Mouse (Mus musculus): ENCODE results near the gene Cul3. TPM values are rescaled to one million over a fixed set of nuclear protein-coding genes. Genes with fewer than 3 reads are reported as not detected.

Cul3 gene
- total and polyA plus RNA-seq, 3 experiments, result 3.2 to 167 (median 103) TPM

DNA sequence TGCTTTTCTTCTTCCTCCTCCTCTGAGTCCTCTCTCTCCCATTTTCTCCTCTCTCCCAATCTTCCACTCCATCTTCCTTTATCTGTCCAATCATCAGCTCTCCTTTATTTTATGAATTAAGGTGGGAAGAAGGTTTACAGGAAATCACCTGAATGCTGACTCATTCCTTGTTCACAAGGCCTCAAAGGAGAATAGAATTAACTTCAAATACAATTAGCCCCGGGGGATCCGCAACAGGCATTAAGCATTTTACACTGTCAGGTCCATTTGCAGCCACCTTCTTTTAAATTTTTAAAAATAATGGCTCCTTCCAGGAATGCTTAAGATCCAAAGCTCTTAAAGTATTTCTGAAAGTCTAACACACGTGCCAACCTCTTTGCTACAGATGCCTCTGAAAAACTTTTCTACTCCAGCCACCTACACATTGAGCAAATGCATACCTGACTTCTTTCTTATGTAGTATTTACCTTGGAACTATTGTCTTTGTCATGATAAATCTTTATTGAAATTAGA, 24.7 kb downstream of the Cul3 start:
- DNase-seq, result no peak

DNA sequence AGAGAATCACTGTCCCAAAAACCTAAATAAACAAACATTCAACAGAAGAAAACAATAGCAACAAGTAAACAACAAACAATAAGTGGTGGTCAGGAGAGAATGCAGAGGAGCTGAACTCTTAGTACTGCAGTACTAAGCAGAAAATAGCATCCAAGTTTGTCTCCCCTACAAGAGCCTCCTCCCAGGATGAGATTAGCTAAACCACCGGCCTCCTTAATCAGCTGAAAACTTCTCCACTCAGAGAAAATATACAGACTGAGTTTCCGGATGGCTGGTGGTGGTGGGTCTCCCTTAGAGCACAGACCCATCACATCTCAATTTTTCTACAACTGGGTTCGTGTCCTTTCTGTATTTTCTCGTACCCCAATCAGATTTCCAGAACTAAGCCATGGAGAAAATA, 47.0 kb downstream of the Cul3 start:
- DNase-seq, result no peak

DNA sequence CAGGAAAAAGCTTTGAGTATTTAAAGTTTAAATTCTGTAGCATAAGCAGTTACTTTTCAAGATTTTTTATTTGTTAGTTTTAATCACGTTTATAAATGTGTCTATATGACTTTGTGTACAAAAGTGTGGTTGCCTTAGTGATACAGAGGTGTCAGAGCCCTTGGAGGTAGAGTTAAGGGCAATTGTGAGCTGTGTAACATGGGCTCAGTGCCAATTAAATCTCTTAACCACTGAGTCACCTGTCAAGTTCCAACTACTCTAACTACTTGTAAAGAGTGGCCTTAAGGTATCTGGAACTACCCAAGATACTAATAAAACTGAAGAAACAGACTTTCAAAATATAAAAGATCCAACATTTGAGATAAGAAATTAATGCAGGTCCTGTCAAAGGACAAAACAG, 61.5 kb downstream of the Cul3 start:
- no peak for DNase-seq

DNA sequence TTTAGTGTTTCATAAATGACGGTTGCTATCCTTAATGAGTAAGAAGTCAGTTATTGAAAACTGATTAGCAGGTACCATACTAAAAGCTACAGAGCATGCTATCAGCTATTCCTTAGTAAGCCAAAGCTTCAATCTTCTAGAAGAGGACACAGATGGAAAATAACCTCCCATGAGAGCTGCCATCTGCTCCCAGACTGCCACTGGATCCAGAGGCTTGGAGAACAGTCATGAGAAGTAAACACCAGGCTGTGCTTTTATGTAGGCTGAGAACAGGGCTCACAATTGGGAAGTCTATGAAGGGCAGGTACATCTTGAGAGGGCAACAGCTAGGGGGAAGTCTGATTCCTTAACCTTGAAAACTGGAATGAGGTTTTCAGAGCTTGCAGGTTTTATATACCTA, 79.8 kb downstream of the Cul3 start:
- no peak for DNase-seq

DNA sequence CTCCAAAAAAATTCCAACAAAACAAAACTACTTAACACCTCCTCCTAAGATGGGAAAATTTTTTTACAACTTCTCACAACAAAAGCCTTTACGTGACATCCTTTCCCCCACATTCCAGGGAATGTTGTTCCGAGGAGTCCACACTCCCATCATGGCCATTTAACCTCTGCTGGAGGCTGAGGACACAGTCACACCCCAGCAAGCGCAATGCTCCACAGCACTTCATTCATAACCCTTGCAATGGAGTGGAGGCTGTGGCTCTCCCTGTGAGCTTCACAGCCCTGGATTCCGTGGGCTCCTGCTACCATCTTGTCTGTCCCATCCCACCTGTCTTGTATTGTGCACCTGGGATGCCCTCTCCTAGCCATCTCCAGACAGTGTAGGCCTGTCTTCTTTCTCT, 81.6 kb downstream of the Cul3 start:
- DNase-seq, result no peak

DNA sequence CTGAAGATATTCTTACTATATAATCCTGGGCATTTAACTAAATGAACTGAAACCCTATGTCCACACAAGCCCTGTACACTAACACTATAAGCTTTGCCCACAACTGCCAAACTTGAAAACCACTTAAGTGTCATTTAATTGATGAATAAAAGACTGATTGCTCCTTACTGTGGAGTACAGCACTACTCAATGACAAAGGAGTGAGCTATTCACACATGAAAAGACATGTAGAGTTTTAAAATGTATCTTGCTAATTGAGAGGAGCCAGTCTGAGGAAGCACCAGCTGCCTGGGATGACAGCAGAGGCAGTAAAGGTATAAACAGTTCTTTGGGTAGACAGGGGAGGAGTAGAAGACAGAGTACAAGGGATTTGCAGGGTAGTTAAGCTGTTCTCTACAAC, 87.0 kb downstream of the Cul3 start:
- DNase-seq, result no peak

DNA sequence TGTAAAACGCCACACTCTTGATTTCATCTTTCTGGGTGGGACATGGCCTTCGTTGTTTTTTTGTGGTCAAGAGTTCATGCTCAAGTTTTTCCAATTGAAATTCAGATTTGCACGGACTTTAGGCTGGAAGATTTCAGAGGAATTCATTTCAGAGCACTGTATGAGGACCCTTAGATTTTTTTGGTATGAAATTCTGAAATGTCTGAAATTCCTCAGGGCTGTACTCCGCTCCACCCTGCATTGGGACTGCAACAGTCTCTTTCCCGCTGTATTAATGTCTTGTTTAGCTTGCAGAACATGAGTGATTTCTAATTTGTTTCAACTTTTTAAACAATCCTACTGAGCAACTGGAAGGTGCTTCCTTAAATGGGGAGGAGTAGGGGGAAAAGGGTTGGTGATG, 90.0 kb downstream of the Cul3 start:
- DNase-seq, result no peak

DNA sequence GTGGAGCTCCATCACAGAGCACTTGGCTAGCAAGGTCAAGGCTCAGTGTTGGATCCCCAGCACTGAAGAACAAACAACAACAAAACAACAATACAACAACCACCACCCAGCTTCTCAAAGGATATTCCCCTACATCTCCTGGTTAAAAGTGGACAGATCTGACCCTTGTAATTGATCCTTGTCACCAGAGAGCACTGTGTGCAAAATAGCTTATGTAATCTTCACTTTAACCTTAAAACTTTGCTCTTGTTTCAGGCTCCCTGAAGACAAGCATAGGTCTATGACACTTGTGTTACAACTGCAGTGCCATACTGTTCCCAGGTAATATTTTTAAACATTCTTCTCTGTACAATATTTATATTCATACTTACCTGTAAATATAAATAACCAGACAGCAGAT, 93.1 kb downstream of the Cul3 start:
- no peak for DNase-seq

DNA sequence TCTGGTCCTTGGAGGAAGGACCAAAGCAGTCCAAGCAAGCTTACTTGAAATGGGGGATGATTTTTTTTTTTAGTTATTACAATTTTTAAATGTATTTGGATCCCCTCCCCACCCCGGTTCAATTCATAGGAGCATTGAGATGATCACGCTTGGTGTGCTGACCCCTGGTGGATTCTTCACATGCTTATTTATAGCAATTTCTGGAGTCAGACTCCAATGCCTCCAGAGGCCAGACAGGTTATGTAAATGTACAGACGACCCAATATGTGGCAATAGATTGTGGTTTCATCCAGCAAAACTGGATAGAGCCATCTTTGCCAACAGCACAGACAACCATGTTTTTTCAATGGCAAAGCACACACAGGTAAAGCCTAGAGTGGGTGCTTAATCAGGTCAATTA, 96.2 kb downstream of the Cul3 start:
- DNase-seq, result no peak

DNA sequence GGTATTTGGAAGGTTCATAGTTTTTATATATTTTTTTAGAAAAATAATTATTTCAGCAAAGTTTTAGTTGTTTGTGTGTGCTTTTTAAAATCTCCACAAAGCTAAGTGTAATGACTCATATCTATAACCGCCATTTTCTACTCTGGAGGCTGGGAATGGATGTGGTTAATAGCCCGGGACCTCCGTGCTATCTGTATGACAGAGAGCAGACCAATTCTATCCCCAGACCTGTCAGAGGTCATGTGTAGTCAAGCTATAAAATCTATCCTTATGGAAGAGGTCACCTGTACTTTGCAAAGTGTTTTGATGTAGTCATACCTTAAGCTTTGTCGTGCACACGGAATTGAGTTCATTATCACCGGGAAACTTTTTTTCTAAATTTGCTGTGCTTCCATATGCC, 98.7 kb downstream of the Cul3 start:
- no peak for DNase-seq

DNA sequence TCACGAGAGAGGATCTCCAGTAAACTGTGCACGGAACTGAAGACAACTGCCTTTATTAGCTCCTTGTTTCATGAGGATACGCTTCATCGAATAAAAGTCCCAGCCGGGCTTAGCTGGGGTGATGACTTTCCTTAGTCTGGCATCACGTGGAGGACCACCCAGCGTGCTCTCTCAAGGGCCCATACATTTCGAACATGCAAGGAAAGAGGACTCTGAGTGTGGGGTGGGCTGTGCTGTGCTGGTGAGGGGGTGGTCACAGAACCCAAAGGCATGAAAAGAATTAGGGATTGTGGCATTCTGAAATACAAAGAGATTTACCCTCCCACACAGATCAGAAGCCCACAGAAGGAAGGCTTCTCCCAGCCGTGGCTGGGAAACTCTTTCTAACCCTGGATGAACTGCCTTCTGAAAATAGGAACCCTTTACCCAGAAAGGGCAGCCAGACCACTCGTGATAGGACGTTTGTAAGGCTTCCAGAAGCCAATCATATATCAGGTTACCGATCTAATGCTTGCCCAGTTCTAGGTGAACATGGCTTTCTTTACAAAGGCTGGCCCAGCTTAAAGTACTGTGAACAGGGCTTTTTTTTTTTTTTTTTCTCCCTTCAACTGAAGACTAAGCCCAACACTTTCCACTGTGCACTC, 100.1 kb downstream of the Cul3 start:
- DNase-seq, result no peak

DNA sequence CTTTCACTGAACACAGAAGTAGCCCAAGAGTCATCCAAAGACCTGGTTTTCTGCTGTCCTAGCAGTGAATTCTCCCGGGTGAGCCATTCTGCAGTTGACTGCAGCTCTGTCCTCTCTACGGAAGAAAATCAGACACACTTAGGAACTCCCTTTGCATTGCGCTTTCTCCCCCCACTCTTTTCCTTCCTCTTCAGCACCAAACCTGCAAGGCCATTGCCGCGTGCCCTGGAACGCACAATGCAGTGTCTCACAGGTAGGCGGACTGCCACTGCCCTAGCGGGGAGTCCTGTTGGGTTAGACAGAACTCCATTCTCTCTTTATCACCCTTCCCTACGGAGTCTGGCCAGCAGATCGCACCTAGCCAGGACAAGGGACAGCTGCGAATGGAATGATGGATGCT, 100.8 kb downstream of the Cul3 start:
- no peak for DNase-seq

DNA sequence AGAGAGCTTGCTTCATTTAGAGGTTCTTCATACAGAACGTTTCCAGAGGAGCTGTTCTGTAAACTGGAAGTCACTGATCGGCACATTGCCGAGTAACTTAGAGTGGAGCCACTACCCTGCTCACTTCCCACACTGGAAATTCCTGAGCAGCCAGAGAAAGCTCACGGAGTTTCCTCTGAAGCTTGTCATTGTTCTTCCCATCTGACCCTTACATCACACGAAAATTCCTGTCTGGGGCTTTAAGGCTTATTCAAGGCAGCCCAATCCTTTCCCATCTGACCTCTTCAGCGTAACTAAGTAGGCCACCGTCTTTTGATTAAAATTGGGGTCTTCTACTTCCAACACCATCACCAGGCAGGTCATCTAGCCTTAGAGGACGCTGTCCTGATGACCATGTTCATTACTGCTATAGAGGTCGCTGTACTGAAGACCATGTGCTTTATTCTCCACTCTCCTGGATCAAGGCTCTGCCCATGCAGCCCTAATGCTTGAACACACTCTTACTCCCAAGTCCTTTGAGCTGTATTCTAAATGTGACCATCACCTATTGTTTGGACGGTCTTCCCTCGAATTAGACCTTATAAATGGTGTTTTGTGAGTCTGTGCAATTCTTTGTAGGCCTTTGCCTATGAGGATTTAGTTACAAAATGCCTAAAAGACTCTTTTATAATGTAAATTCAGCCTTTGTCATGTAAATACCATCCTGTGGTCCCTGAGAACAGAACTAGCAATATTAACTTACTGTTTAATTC, 103.2 kb downstream of the Cul3 start:
- DNase-seq, result no peak

DNA sequence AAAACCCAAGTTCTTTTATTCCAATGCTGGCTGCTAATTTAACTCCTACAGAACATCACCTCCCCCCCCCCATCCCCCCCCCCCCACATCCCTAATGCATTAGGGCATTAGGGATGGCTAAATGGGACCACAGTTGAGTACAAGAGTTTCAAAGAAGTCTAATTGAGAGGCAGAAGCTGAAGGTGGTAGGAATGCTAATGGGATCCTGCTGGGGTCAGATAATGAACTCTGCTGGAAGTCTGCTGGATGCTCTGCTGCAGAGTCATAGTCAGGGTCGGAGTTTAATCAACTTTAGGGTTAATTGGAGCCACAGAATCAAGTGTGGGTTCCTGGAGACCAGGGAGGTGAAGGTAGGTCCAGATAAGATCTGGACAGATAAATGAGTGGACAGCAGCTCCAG, 104.2 kb downstream of the Cul3 start:
- no peak for DNase-seq

DNA sequence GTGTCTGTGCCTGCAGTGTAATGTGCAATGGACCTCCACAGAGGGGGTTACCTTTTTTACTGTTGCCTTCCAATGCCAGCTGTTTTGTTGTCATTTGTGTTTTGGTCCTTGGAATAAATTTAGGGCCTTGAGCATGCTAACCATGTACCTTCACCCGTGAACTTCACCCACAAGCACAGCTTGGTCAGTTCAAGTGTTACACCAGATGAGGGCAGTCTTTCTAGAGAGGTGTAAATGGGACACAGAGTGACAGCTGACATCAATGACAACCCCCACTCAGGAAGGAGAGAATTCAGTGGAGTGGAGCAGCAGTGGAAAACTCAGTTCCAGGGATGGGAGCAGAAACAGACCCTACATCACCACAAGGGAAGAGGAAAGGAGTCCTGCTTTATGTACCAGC, 109.7 kb downstream of the Cul3 start:
- DNase-seq, result no peak

DNA sequence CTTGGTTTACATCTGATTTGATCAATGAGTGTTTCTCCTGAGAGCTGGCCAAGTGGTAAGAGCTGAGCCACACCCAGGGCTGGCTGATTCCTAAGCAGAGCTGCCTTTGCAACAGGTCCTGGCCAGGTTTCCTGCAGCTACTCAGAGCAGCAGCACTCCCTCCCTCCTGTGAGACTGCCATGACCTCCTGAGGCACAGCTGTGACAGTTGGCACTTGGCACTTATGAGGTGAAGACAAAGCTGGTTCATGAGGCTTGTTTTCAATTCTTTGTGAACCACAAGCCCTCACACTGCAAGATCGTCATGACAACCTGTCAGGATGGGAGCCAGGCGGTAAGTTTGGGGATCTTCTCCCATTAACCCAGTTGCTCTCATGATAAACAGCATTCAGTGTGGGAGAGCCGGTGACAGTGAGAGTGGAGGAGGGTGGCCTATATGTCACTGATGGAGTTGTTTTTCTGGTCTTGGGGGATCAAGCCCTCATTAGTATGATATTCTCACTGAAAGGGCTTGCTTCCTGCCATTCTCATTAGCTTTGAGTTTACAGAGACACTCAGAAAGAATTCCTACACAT, 115.4 kb downstream of the Cul3 start:
- no peak for DNase-seq

DNA sequence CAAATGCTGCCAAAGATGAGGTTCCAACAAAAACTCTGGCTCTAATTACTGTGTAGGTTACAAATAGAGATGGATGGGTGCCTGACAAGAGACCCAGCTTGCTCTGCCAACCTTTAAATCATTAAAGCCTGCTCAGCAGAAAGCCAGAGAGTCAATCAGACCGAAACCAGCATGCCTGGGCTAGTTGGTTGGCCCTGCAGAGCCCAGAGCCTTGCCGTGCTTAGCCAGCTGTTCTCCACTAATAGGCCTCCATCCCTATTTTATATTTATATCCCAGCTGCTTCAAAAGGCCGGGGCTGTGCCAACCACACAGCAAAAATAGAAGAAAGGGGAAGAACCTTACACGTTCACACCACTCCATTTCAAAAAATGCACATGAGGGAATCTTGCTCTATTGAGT, 119.1 kb downstream of the Cul3 start:
- no peak for DNase-seq

DNA sequence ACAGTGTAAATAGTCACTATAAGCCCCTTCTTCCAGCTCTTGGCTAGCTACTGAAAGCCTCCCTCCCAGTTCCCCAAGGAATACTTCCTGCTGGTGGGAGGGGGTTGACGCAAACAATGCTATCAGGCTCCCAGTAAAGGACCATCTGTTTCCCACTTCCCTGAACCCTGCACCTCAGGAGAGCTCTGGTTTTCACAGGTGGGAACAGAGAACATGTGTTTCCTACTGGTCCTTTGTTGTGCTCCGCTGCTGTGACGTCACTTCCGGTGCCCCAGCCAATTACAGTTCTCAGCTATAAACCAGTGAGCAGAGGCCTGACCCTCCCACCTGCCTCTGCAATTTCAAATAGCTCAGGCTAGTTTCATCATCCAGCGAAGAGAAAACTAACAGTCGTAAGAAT, 122.0 kb downstream of the Cul3 start, which contains the start of gene Fam124b:
Gene Fam124b (minus strand): TSS at position 206 of the 400 bp plus-strand sequence.
- no peak for DNase-seq

Other genes with a start within 250 kb of the Cul3 start
- under 1 TPM; 0.14 to 0.31 TPM for gene Fam124b, start 122.0 kb downstream of the Cul3 start, total RNA-seq (2021)
- gene Fam124b, start 122.0 kb downstream of the Cul3 start, polyA plus RNA-seq (2012; rRNA removed), result 0.03 TPM in 2 replicates
- gene Gm45261, start 121.0 kb upstream of the Cul3 start, total RNA-seq (2021), result not detected
- gene Gm45261, start 121.0 kb upstream of the Cul3 start, polyA plus RNA-seq (2012; rRNA removed), result not detected in 2 replicates

Measured in adrenal gland, adult 2 months (tissue).